Mouse (Mus musculus): ENCODE measurements at regions not wholly inside any gene's neighbourhood (a gene's known extent, or its start where the extent isn't known, plus 50 kb on each side); places are given as distances from the start of the nearest gene placed in this dataset.

- no peak for DNase-seq (ENCODE audit: low spot score)
Observed at GRCm38 (mm10) chr1:44957125-44957524, 354.2 kb upstream of the Col3a1 start.

GRCm38 (mm10) chr1:44987171-44987570 lies 324.2 kb upstream of the Col3a1 start:
- no peak for DNase-seq (ENCODE audit: low spot score)

- no peak for DNase-seq (ENCODE audit: low spot score)
Observed at GRCm38 (mm10) chr1:45020516-45020915, 290.8 kb upstream of the Col3a1 start.

- DNase-seq (ENCODE audit: low spot score), result no peak
Observed at GRCm38 (mm10) chr1:45021234-45021633, 290.1 kb upstream of the Col3a1 start.

- peak; percentile 56 for DNase-seq (ENCODE audit: low spot score)
Observed at GRCm38 (mm10) chr1:45022146-45022841, 289.0 kb upstream of the Col3a1 start.

- no peak for DNase-seq (ENCODE audit: low spot score)
Observed at GRCm38 (mm10) chr1:45023336-45023735, 288.0 kb upstream of the Col3a1 start.

- no peak for DNase-seq (ENCODE audit: low spot score)
Observed at GRCm38 (mm10) chr1:45031436-45032027, 279.8 kb upstream of the Col3a1 start.

GRCm38 (mm10) chr1:45033343-45033742 lies 278.0 kb upstream of the Col3a1 start:
- DNase-seq (ENCODE audit: low spot score), result no peak

GRCm38 (mm10) chr1:45041328-45041727 lies 270.0 kb upstream of the Col3a1 start:
- no peak for DNase-seq (ENCODE audit: low spot score)

- DNase-seq (ENCODE audit: low spot score), result no peak
Observed at GRCm38 (mm10) chr1:45041815-45042214, 269.5 kb upstream of the Col3a1 start.

GRCm38 (mm10) chr1:45043245-45043926 lies 268.0 kb upstream of the Col3a1 start:
- DNase-seq (ENCODE audit: low spot score), result no peak

GRCm38 (mm10) chr1:45090841-45091535 lies 220.3 kb upstream of the Col3a1 start:
- no peak for DNase-seq (ENCODE audit: low spot score)

- DNase-seq (ENCODE audit: low spot score), result peak; percentile 2
Observed at GRCm38 (mm10) chr1:45100966-45101365, 210.4 kb upstream of the Col3a1 start.

GRCm38 (mm10) chr1:45116409-45117144 lies 194.8 kb upstream of the Col3a1 start:
- DNase-seq (ENCODE audit: low spot score), result peak; percentile 3

- no peak for DNase-seq (ENCODE audit: low spot score)
Observed at GRCm38 (mm10) chr1:45135152-45135714, 176.1 kb upstream of the Col3a1 start.

- no peak for DNase-seq (ENCODE audit: low spot score)
Observed at GRCm38 (mm10) chr1:45147019-45147418, 164.3 kb upstream of the Col3a1 start.

- no peak for DNase-seq (ENCODE audit: low spot score)
Observed at GRCm38 (mm10) chr1:45181632-45182031, 129.7 kb upstream of the Col3a1 start.

GRCm38 (mm10) chr1:45185341-45185740 lies 126.0 kb upstream of the Col3a1 start:
- no peak for DNase-seq (ENCODE audit: low spot score)

- DNase-seq (ENCODE audit: low spot score), result no peak
Observed at GRCm38 (mm10) chr1:45207926-45208325, 103.4 kb upstream of the Col3a1 start.

GRCm38 (mm10) chr1:45216272-45216671 lies 95.1 kb upstream of the Col3a1 start:
- DNase-seq (ENCODE audit: low spot score), result no peak
